Mouse (Mus musculus): ENCODE results near the gene Skap2. TPM values are rescaled to one million over a fixed set of nuclear protein-coding genes. Genes with fewer than 3 reads are reported as not detected.

Gene Skap2
- polyA plus RNA-seq, 1 experiment: 13.3 TPM

DNA sequence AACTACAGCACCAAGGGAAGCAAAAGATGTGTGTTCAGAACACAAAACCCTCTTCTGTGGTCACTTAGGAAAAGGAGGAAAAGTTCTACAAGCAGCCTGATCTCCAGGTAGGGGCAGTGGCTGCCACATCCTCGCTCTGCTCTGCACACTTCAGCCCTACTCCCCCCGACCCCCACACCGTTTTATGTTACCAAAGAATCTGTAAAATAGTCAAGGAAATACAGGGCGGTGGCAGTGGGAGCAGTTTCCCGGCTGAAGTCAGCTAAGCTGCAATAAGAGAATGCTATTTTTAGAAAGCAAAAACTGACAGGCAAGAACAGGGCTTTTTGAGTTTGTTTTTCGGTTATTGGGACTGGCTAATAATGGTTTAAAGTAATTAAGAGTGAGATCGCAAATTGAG lies 160.8 kb downstream of the Skap2 start:
- no peaks in the 10 kb centered on the region for H3K79me3 ChIP-seq (ENCODE audit: low read depth)
- H3ac ChIP-seq (ENCODE audit: control insufficient read depth, insufficient read length, low read depth): no peak overlapping the region
- no peaks in the 10 kb centered on the region for H3K79me2 ChIP-seq (ENCODE audit: control insufficient read depth, insufficient read depth)
- TF ChIP-seq CEBPB (IDR thresholded peaks at IDR 0.05; ENCODE audit: low read depth) (no peak), MYOG (IDR thresholded peaks at IDR 0.05; ENCODE audit: control insufficient read depth, extremely low read depth, insufficient read length) (no peak), MYOD1 (IDR thresholded peaks at IDR 0.05; ENCODE audit: control insufficient read depth, insufficient read length, low read depth) (no peak), CTCF (IDR thresholded peaks at IDR 0.05; ENCODE audit: control insufficient read depth, insufficient read depth, insufficient read length) (no peak), USF1 (IDR thresholded peaks at IDR 0.05; ENCODE audit: low read depth) (no peak), MAX (IDR thresholded peaks at IDR 0.05) (no peak), FOSL1 (IDR thresholded peaks at IDR 0.05; ENCODE audit: insufficient read depth, low read length, poor library complexity, severe bottlenecking) (no peak)
- H3K27me3 ChIP-seq (ENCODE audit: control insufficient read depth, insufficient read depth, insufficient read length): no peaks in the 10 kb centered on the region
- H3K36me3 ChIP-seq (ENCODE audit: control insufficient read depth, insufficient read depth): no peaks in the 10 kb centered on the region
- H3K4me3 ChIP-seq (ENCODE audit: insufficient read depth, poor library complexity, severe bottlenecking): no peak overlapping the region

DNA sequence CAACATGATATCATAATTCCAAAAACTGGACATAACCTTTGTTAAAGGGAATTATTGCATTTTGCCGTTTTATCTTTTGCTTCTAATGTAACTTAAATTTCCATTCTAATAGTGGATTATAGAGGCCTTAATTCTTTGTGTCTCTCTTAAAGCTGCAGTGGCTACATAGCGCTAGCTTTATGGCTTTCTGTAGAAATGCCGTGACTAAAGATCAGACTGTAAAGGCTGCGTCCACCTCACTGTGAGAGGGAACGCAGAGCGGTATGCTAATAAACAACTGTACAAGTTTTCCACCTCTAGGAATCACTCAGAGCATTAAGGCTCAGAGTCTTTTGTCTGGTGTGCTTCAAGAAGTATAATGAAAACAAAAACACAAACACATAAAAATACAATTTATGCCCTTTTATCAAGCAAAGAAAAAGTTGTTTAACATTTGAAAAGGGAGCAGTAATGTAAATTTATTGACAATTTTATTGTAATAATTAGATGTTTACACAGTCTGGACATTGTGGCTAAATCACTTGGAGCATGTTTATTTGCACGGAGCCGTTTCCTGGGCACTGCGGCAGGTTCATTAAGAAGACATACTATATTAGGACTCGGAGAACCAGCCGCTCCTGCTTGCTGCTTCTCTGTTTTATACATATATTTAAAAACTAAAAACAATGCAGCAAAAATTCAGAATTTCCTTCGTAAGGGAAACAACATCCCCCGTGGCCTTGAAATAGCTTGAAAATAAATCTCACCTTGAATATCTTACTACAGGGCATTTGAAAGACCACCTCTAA lies 162.1 kb downstream of the Skap2 start:
- Histone ChIP-seq H3K79me2 (ENCODE audit: control insufficient read depth, insufficient read depth) (no peaks in the 10 kb centered on the region), H3K27me3 (ENCODE audit: control insufficient read depth, insufficient read depth, insufficient read length) (no peaks in the 10 kb centered on the region), H3K4me3 (ENCODE audit: insufficient read depth, poor library complexity, severe bottlenecking) (no peak overlapping the region), H3K79me3 (ENCODE audit: low read depth) (no peaks in the 10 kb centered on the region), H3ac (ENCODE audit: control insufficient read depth, insufficient read length, low read depth) (no peak overlapping the region), H3K36me3 (ENCODE audit: control insufficient read depth, insufficient read depth) (no peaks in the 10 kb centered on the region)
- TF ChIP-seq MYOG (IDR thresholded peaks at IDR 0.05; ENCODE audit: control insufficient read depth, extremely low read depth, insufficient read length): no peak
- no peak for TF ChIP-seq CEBPB (IDR thresholded peaks at IDR 0.05; ENCODE audit: low read depth)
- TF ChIP-seq FOSL1 (IDR thresholded peaks at IDR 0.05; ENCODE audit: insufficient read depth, low read length, poor library complexity, severe bottlenecking): no peak
- TF ChIP-seq MAX (IDR thresholded peaks at IDR 0.05): no peak
- no peak for TF ChIP-seq CTCF (IDR thresholded peaks at IDR 0.05; ENCODE audit: control insufficient read depth, insufficient read depth, insufficient read length)
- TF ChIP-seq USF1 (IDR thresholded peaks at IDR 0.05; ENCODE audit: low read depth): no peak
- no peak for TF ChIP-seq MYOD1 (IDR thresholded peaks at IDR 0.05; ENCODE audit: control insufficient read depth, insufficient read length, low read depth)

DNA sequence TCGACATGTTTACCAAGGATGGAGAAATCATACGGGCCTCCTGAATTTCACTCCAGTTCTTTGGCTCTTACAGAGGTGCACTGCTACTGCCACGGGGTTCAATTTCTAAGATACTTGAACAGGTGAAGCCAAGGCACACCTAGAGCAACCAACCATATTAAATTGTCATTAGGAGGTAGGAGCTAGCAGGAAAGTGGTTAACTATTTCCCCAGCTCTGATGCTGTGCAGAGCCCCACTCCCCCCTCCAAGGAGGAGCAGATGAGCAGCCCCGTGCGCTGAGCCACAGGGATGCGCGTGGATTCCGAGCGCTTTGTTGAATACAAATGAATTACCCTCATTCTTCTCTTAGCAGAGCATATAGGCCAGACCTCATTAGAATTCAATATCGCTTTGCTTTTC lies 162.8 kb downstream of the Skap2 start:
- H3K4me3 ChIP-seq (ENCODE audit: insufficient read depth, poor library complexity, severe bottlenecking): no peak overlapping the region
- H3K79me3 ChIP-seq (ENCODE audit: low read depth): no peaks in the 10 kb centered on the region
- TF ChIP-seq MAX (IDR thresholded peaks at IDR 0.05) (no peak), CEBPB (IDR thresholded peaks at IDR 0.05; ENCODE audit: low read depth) (no peak), CTCF (IDR thresholded peaks at IDR 0.05; ENCODE audit: control insufficient read depth, insufficient read depth, insufficient read length) (no peak), USF1 (IDR thresholded peaks at IDR 0.05; ENCODE audit: low read depth) (no peak)
- no peaks in the 10 kb centered on the region for H3K79me2 ChIP-seq (ENCODE audit: control insufficient read depth, insufficient read depth)
- no peak overlapping the region for H3ac ChIP-seq (ENCODE audit: control insufficient read depth, insufficient read length, low read depth)
- H3K36me3 ChIP-seq (ENCODE audit: control insufficient read depth, insufficient read depth): no peaks in the 10 kb centered on the region
- H3K27me3 ChIP-seq (ENCODE audit: control insufficient read depth, insufficient read depth, insufficient read length): no peaks in the 10 kb centered on the region

DNA sequence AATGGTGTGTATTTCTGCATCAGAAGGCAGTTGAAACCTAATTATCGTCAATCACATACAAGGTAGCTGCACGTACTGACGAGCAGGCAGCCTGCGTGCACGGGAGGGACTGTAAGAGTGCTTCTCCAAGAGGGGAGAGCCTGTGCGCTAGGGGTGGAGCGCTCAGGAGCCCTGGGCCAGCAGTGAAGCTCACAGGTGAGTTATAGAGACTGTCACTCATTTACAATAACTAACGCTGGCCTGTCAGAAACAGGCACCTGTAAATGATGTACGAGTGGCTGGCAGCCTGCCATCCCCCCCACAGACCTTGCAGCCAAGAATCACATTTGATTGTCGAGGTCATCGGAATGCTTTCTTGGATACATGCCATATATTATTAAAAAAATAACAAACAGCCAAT lies 168.2 kb downstream of the Skap2 start:
- Histone ChIP-seq H3K27me3 (ENCODE audit: control insufficient read depth, insufficient read depth, insufficient read length) (no peaks in the 10 kb centered on the region), H3ac (ENCODE audit: control insufficient read depth, insufficient read length, low read depth) (no peak overlapping the region), H3K36me3 (ENCODE audit: control insufficient read depth, insufficient read depth) (no peaks in the 10 kb centered on the region), H3K79me3 (ENCODE audit: low read depth) (no peaks in the 10 kb centered on the region), H3K79me2 (ENCODE audit: control insufficient read depth, insufficient read depth) (no peaks in the 10 kb centered on the region), H3K4me3 (ENCODE audit: insufficient read depth, poor library complexity, severe bottlenecking) (no peak overlapping the region)
- TF ChIP-seq CEBPB (IDR thresholded peaks at IDR 0.05; ENCODE audit: low read depth): no peak
- no peak for TF ChIP-seq USF1 (IDR thresholded peaks at IDR 0.05; ENCODE audit: low read depth)
- TF ChIP-seq CTCF (IDR thresholded peaks at IDR 0.05; ENCODE audit: control insufficient read depth, insufficient read depth, insufficient read length): no peak
- TF ChIP-seq FOSL1 (IDR thresholded peaks at IDR 0.05; ENCODE audit: insufficient read depth, low read length, poor library complexity, severe bottlenecking): no peak
- no peak for TF ChIP-seq MYOD1 (IDR thresholded peaks at IDR 0.05; ENCODE audit: control insufficient read depth, insufficient read length, low read depth)
- no peak for TF ChIP-seq MAX (IDR thresholded peaks at IDR 0.05)
- TF ChIP-seq MYOG (IDR thresholded peaks at IDR 0.05; ENCODE audit: control insufficient read depth, extremely low read depth, insufficient read length): no peak

DNA sequence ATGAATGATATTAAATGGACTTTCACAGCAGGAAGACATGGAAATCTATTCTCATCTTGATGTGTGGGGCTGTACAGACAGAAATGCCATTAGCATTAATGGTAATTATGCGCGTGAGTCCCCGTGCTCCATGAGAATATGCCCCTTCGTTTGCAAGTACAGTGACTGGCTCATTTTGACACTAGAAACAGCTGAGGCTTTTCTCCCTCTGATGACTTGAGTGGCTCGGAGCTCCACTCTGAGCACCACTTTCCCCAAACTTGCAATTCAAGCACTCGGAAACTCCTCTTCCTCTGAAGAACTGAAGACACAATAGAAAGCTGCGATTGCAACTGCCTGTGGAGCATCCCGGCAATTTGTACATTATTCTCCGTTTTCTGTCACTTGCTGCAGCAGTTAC lies 169.3 kb downstream of the Skap2 start:
- no peak for TF ChIP-seq MAX (IDR thresholded peaks at IDR 0.05)
- TF ChIP-seq FOSL1 (IDR thresholded peaks at IDR 0.05; ENCODE audit: insufficient read depth, low read length, poor library complexity, severe bottlenecking): no peak
- no peak for TF ChIP-seq CTCF (IDR thresholded peaks at IDR 0.05; ENCODE audit: control insufficient read depth, insufficient read depth, insufficient read length)
- TF ChIP-seq CEBPB (IDR thresholded peaks at IDR 0.05; ENCODE audit: low read depth): no peak
- TF ChIP-seq USF1 (IDR thresholded peaks at IDR 0.05; ENCODE audit: low read depth): no peak
- TF ChIP-seq MYOD1 (IDR thresholded peaks at IDR 0.05; ENCODE audit: control insufficient read depth, insufficient read length, low read depth): no peak
- no peak for TF ChIP-seq MYOG (IDR thresholded peaks at IDR 0.05; ENCODE audit: control insufficient read depth, extremely low read depth, insufficient read length)
- Histone ChIP-seq H3K36me3 (ENCODE audit: control insufficient read depth, insufficient read depth) (no peaks in the 10 kb centered on the region), H3K27me3 (ENCODE audit: control insufficient read depth, insufficient read depth, insufficient read length) (no peaks in the 10 kb centered on the region), H3K4me3 (ENCODE audit: insufficient read depth, poor library complexity, severe bottlenecking) (no peak overlapping the region), H3K79me2 (ENCODE audit: control insufficient read depth, insufficient read depth) (no peaks in the 10 kb centered on the region), H3K79me3 (ENCODE audit: low read depth) (no peaks in the 10 kb centered on the region), H3ac (ENCODE audit: control insufficient read depth, insufficient read length, low read depth) (no peak overlapping the region)
